Mouse (Mus musculus) CH12.LX (cell line): Measurements from ENCODE around the gene Hist1h1c.

Experiments used
- CHD1 ChIP-seq: IDR thresholded peaks from 2 replicates; pipeline ENCODE4 v1.6.1; 2012; ENCODE audit warnings: low read depth, low read length, improper control_type of control experiment, inconsistent platforms
- CHD2 ChIP-seq: IDR thresholded peaks from 2 replicates; pipeline ENCODE4 v1.6.1; 2011; ENCODE audit warnings: low read length, improper control_type of control experiment
- CTCF ChIP-seq, 2 experiments: IDR thresholded peaks in 1 of 2; conservative IDR thresholded peaks in 1 of 2; 2 replicates each; pipeline ENCODE4 v1.5.1; 2011 to 2012; ENCODE audit warnings: low read depth in 2 of 2, low read length in 2 of 2, improper control_type of control experiment in 1 of 2, inconsistent platforms in 1 of 2, mild to moderate bottlenecking in 1 of 2, moderate library complexity in 1 of 2
- MAZ ChIP-seq: IDR thresholded peaks from 2 replicates; pipeline ENCODE4 v1.6.1; 2012; ENCODE audit warnings: low read depth, mild to moderate bottlenecking, inconsistent platforms, low read length, improper control_type of control experiment, moderate library complexity

- no peak for TF ChIP-seq CHD1
- TF ChIP-seq CHD2, result no peak
- TF ChIP-seq CTCF (conservative IDR thresholded peaks at IDR 0.05 in 1 of 2, IDR thresholded peaks at IDR 0.05 in 1 of 2; ENCODE audit: low read depth in 2 of 2, low read length in 2 of 2), result peak; percentile 62 to 97
- TF ChIP-seq MAZ, result no peak
Measured at GRCm38 (mm10) chr13:23732156-23732804, 6.3 kb upstream of the Hist1h1c start.
